Mouse (Mus musculus): ENCODE measurements around the gene Acsl4. TPM values are rescaled to one million over a fixed set of nuclear protein-coding genes. Genes with fewer than 3 reads are reported as not detected.

Acsl4 gene
- total RNA-seq, 2 experiments from 2014 or later: 29.9 to 35.2 TPM

- DNase-seq: no peak
Measured at GRCm38 (mm10) chrX:142359031-142359430, 31.3 kb downstream of the Acsl4 start.

GRCm38 (mm10) chrX:142358427-142358826 lies 31.9 kb downstream of the Acsl4 start:
- no peak for DNase-seq

- no peak for DNase-seq
Measured at GRCm38 (mm10) chrX:142336207-142336606, 54.1 kb downstream of the Acsl4 start.

GRCm38 (mm10) chrX:142335502-142335901 lies 54.8 kb downstream of the Acsl4 start:
- DNase-seq: no peak

GRCm38 (mm10) chrX:142325760-142326159 lies 64.6 kb downstream of the Acsl4 start:
- no peak for DNase-seq

- DNase-seq: no peak
Measured at GRCm38 (mm10) chrX:142316106-142316505, 74.2 kb downstream of the Acsl4 start.

- no peak for DNase-seq
Measured at GRCm38 (mm10) chrX:142315270-142315669, 75.1 kb downstream of the Acsl4 start.

- peak; percentile 65 for DNase-seq
Measured at GRCm38 (mm10) chrX:142314307-142315024, 75.9 kb downstream of the Acsl4 start.

- DNase-seq: no peak
Measured at GRCm38 (mm10) chrX:142310431-142310830, 79.9 kb downstream of the Acsl4 start.

GRCm38 (mm10) chrX:142305869-142306581 lies 84.3 kb downstream of the Acsl4 start, which contains the start of gene Kcne1l:
Gene Kcne1l, minus strand, starts transcription at chrX:142306294.
- peak; percentile 9 for DNase-seq

GRCm38 (mm10) chrX:142305010-142305868 lies 85.1 kb downstream of the Acsl4 start:
- peak; percentile 10 for DNase-seq

GRCm38 (mm10) chrX:142304592-142304991 lies 85.7 kb downstream of the Acsl4 start:
- DNase-seq: no peak

GRCm38 (mm10) chrX:142303456-142303855 lies 86.9 kb downstream of the Acsl4 start:
- DNase-seq: peak; percentile 24

- no peak for DNase-seq
Measured at GRCm38 (mm10) chrX:142285905-142286304, 104.4 kb downstream of the Acsl4 start.

GRCm38 (mm10) chrX:142276573-142276972 lies 113.8 kb downstream of the Acsl4 start:
- DNase-seq: no peak

- no peak for DNase-seq
Measured at GRCm38 (mm10) chrX:142276031-142276430, 114.3 kb downstream of the Acsl4 start.

Other genes with a start within 250 kb of the Acsl4 start
- not detected for gene Gucy2f, start 193.6 kb downstream of the Acsl4 start, total RNA-seq (2021)
- 1 to 10 TPM; 3.8 to 4.4 TPM for gene Nxt2, start 163.8 kb downstream of the Acsl4 start, total RNA-seq (2021)
- gene Kcne1l, start 84.2 kb downstream of the Acsl4 start, total RNA-seq (2021): 100 to 1,000 TPM; 189 to 219 TPM

Data from gastrocnemius, postnatal 10 days (tissue).